Mouse (Mus musculus) limb, embryonic 11.5 days (tissue): ENCODE results near the gene Rln3. TPM values are rescaled to one million over a fixed set of nuclear protein-coding genes. Genes with fewer than 3 reads are reported as not detected.

Experiments
- ATAC-seq: fragments of 200-750 bp; cut with Nextera tagmentation; 2 replicates; pipeline ENCODE4 v1.8.0; 2017; ENCODE audit warnings: low read depth; ENCODE audit not compliant: insufficient number of reproducible peaks, low FRiP score, low TSS enrichment
- DNase-seq: peaks from one replicate; pipeline ENCODE4 v3.0.0-alpha.2; 2015; ENCODE audit warnings: low spot score
- H3K27ac ChIP-seq: fragments of 300-500 bp; sonication (generic); replicated peaks from 2 replicates; pipeline ENCODE4 v1.5.1; 2014; ENCODE audit warnings: low read depth, mild to moderate bottlenecking, low read length
- H3K27me3 ChIP-seq: fragments of 300-500 bp; sonication (generic); 2 replicates; pipeline ENCODE4 v1.6.1; 2014; ENCODE audit warnings: mild to moderate bottlenecking, low read length, mixed read lengths; ENCODE audit not compliant: control insufficient read depth, insufficient read depth
- H3K36me3 ChIP-seq: fragments of 300-500 bp; sonication (generic); 2 replicates; pipeline ENCODE4 v1.6.1; 2014; ENCODE audit warnings: mild to moderate bottlenecking, low read length, moderate library complexity, mixed read lengths; ENCODE audit not compliant: control insufficient read depth, insufficient read depth
- H3K4me1 ChIP-seq: fragments of 300-500 bp; sonication (generic); 2 replicates; pipeline ENCODE4 v1.6.1; 2014; ENCODE audit warnings: low read length, mixed read lengths; ENCODE audit not compliant: control insufficient read depth, insufficient read depth
- H3K4me2 ChIP-seq: fragments of 300-500 bp; sonication (generic); 2 replicates; pipeline ENCODE4 v1.6.1; 2014; ENCODE audit warnings: low read depth, mild to moderate bottlenecking, moderate library complexity; ENCODE audit not compliant: severe bottlenecking
- H3K4me3 ChIP-seq: fragments of 300-500 bp; sonication (generic); 2 replicates; pipeline ENCODE4 v1.5.1; 2014; ENCODE audit warnings: low read depth, low read length
- H3K9ac ChIP-seq: fragments of 300-500 bp; sonication (generic); 2 replicates; pipeline ENCODE4 v1.6.1; 2014; ENCODE audit warnings: mild to moderate bottlenecking, low read length
- H3K9me3 ChIP-seq: fragments of 300-500 bp; sonication (generic); 2 replicates; pipeline ENCODE4 v1.6.1; 2016; ENCODE audit warnings: low read length; ENCODE audit not compliant: control insufficient read depth
- WGBS: fragments of 180-500 bp; shearing (Covaris S2); extraction: QIAGEN DNeasy Blood & Tissue Kit; methylation state at CpG from one replicate; pipeline ENCODE4 v1.1.7; 2014; 5-methylcytosine and 5-hydroxymethylcytosine counted together
- polyA plus RNA-seq: library from polyadenylated mRNA; unstranded; fragments of >200 nt; fragmentation: Nextera tagmentation; extraction: Ambion mirVana; gene quantifications from 2 replicates; pipeline ENCODE4 v1.2.1, GENCODE M21; 2014

Gene Rln3
- polyA plus RNA-seq, 1 experiment from 2014 or later = not detected

GRCm38 (mm10) chr8:84076849-84077248 lies 32.0 kb upstream of the Rln3 start:
- Histone ChIP-seq H3K4me2 (no peak overlapping the region), H3K27ac (no peak overlapping the region), H3K36me3 (peaks cover 10% of the 10 kb centered on the region; the same call in 1 of the 2 replicates), H3K4me3 (no peak overlapping the region), H3K9me3 (no peaks in the 10 kb centered on the region), H3K27me3 (no peaks in the 10 kb centered on the region), H3K9ac (no peak overlapping the region), H3K4me1 (no peaks in the 10 kb centered on the region)
- DNase-seq = no peak
- 47% methylated on average over 3 of the region's 3 CpGs for WGBS
- no peak for ATAC-seq

- WGBS = 83% methylated on average over 1 of the region's 1 CpGs
- Histone ChIP-seq H3K4me3 (no peak overlapping the region), H3K9me3 (no peaks in the 10 kb centered on the region), H3K36me3 (peaks cover 10% of the 10 kb centered on the region; the same call in 1 of the 2 replicates), H3K27me3 (no peaks in the 10 kb centered on the region), H3K4me1 (no peaks in the 10 kb centered on the region), H3K4me2 (no peak overlapping the region), H3K9ac (no peak overlapping the region), H3K27ac (no peak overlapping the region)
- ATAC-seq (no peak), DNase-seq (no peak)
These were observed 31.6 kb upstream of the Rln3 start for GRCm38 (mm10) chr8:84076412-84076811.

GRCm38 (mm10) chr8:84073230-84073976 lies 28.6 kb upstream of the Rln3 start:
- no peak overlapping the region for H3K4me2 ChIP-seq
- no peak overlapping the region for H3K27ac ChIP-seq
- WGBS = 63% methylated on average over 10 of the region's 10 CpGs
- H3K9ac ChIP-seq = no peak overlapping the region
- H3K4me3 ChIP-seq = no peak overlapping the region
- no peaks in the 10 kb centered on the region for H3K4me1 ChIP-seq
- no peak for ATAC-seq
- H3K27me3 ChIP-seq = no peaks in the 10 kb centered on the region
- H3K36me3 ChIP-seq = peaks cover 3% of the 10 kb centered on the region; the same call in 1 of the 2 replicates
- H3K9me3 ChIP-seq = no peaks in the 10 kb centered on the region
- no peak for DNase-seq

GRCm38 (mm10) chr8:84072321-84072720 lies 27.5 kb upstream of the Rln3 start:
- ATAC-seq = no peak
- peaks cover 6% of the 10 kb centered on the region for H3K4me1 ChIP-seq
- DNase-seq = no peak
- H3K9me3 ChIP-seq = no peaks in the 10 kb centered on the region
- H3K4me3 ChIP-seq = no peak overlapping the region
- WGBS = 87% methylated on average over 10 of the region's 10 CpGs
- H3K27me3 ChIP-seq = no peaks in the 10 kb centered on the region
- peaks cover 3% of the 10 kb centered on the region; the same call in 1 of the 2 replicates for H3K36me3 ChIP-seq
- H3K4me2 ChIP-seq = no peak overlapping the region
- H3K9ac ChIP-seq = no peak overlapping the region
- no peak overlapping the region for H3K27ac ChIP-seq

- ATAC-seq (no peak), DNase-seq (no peak)
- no peak overlapping the region for H3K4me2 ChIP-seq
- WGBS = 75% methylated on average over 3 of the region's 3 CpGs
- peaks cover 3% of the 10 kb centered on the region; the same call in 1 of the 2 replicates for H3K36me3 ChIP-seq
- H3K9ac ChIP-seq = no peak overlapping the region
- no peaks in the 10 kb centered on the region for H3K9me3 ChIP-seq
- H3K4me1 ChIP-seq = peaks cover 6% of the 10 kb centered on the region
- H3K27ac ChIP-seq = no peak overlapping the region
- H3K27me3 ChIP-seq = no peaks in the 10 kb centered on the region
- no peak overlapping the region for H3K4me3 ChIP-seq
These were observed 27.1 kb upstream of the Rln3 start for GRCm38 (mm10) chr8:84071921-84072320.

GRCm38 (mm10) chr8:84070667-84071066 lies 25.9 kb upstream of the Rln3 start:
- DNase-seq = no peak
- Histone ChIP-seq H3K9ac (no peak overlapping the region), H3K27me3 (no peaks in the 10 kb centered on the region), H3K4me3 (no peak overlapping the region), H3K4me2 (no peak overlapping the region), H3K36me3 (peaks cover 3% of the 10 kb centered on the region; the same call in 1 of the 2 replicates), H3K4me1 (peaks cover 6% of the 10 kb centered on the region), H3K27ac (no peak overlapping the region), H3K9me3 (no peaks in the 10 kb centered on the region)
- ATAC-seq = no peak
- WGBS = 92% methylated on average over 2 of the region's 2 CpGs

GRCm38 (mm10) chr8:84070241-84070640 lies 25.4 kb upstream of the Rln3 start:
- ATAC-seq = no peak
- no peaks in the 10 kb centered on the region for H3K9me3 ChIP-seq
- no peaks in the 10 kb centered on the region for H3K27me3 ChIP-seq
- no peak overlapping the region for H3K27ac ChIP-seq
- peaks cover 6% of the 10 kb centered on the region for H3K4me1 ChIP-seq
- H3K4me2 ChIP-seq = 0 out of 2 replicates have a peak overlapping the region, but pooled peaks have one; percentile 10
- H3K36me3 ChIP-seq = peaks cover 3% of the 10 kb centered on the region; the same call in 1 of the 2 replicates
- 82% methylated on average over 5 of the region's 5 CpGs for WGBS
- no peak overlapping the region for H3K4me3 ChIP-seq
- no peak overlapping the region for H3K9ac ChIP-seq
- DNase-seq = no peak

GRCm38 (mm10) chr8:84069750-84070149 lies 24.9 kb upstream of the Rln3 start:
- H3K9ac ChIP-seq = no peak overlapping the region
- H3K27me3 ChIP-seq = no peaks in the 10 kb centered on the region
- ATAC-seq = no peak
- peaks cover 3% of the 10 kb centered on the region; the same call in 1 of the 2 replicates for H3K36me3 ChIP-seq
- WGBS = 89% methylated on average over 2 of the region's 2 CpGs
- no peak overlapping the region for H3K4me3 ChIP-seq
- peaks cover 6% of the 10 kb centered on the region for H3K4me1 ChIP-seq
- 0 out of 2 replicates have a peak overlapping the region, but pooled peaks have one; percentile 10 for H3K4me2 ChIP-seq
- no peak overlapping the region for H3K27ac ChIP-seq
- no peaks in the 10 kb centered on the region for H3K9me3 ChIP-seq
- DNase-seq = no peak
